Mouse (Mus musculus) heart, postnatal 0 days (tissue): ENCODE measurements around the gene Hvcn1. TPM values are rescaled to one million over a fixed set of nuclear protein-coding genes. Genes with fewer than 3 reads are reported as not detected.
A peak's percentile ranks its signal among the peaks of the same experiment; 100 is the strongest.

ENCODE experiments used
- ATAC-seq: fragments of 200-750 bp; cut with Nextera tagmentation; 2 replicates; pipeline ENCODE4 v1.8.0; 2017; ENCODE audit warnings: low read depth, moderate number of reproducible peaks, moderate library complexity; ENCODE audit not compliant: insufficient read depth
- DNase-seq: peaks from one replicate; pipeline ENCODE4 v3.0.0-alpha.2; 2016; ENCODE audit warnings: low spot score
- H3K27ac ChIP-seq: fragments of 300-500 bp; sonication (generic); 2 replicates; pipeline ENCODE4 v1.5.1; 2014; ENCODE audit warnings: low read depth, mild to moderate bottlenecking
- H3K27me3 ChIP-seq: fragments of 300-500 bp; sonication (generic); 2 replicates; pipeline ENCODE4 v1.6.1; 2014; ENCODE audit warnings: low read length, mixed read lengths; ENCODE audit not compliant: control insufficient read depth, insufficient read depth
- H3K36me3 ChIP-seq: fragments of 300-500 bp; sonication (generic); replicated peaks from 2 replicates; pipeline ENCODE4 v1.6.1; 2014; ENCODE audit warnings: low read length, mixed read lengths; ENCODE audit not compliant: control insufficient read depth, insufficient read depth
- H3K4me1 ChIP-seq: fragments of 300-500 bp; sonication (generic); 2 replicates; pipeline ENCODE4 v1.6.1; 2014; ENCODE audit warnings: antibody characterized with exemption; ENCODE audit not compliant: control insufficient read depth, insufficient read depth
- H3K4me2 ChIP-seq: fragments of 300-500 bp; sonication (generic); 2 replicates; pipeline ENCODE4 v1.6.1; 2014; ENCODE audit warnings: low read depth, mild to moderate bottlenecking, low read length, moderate library complexity
- H3K4me3 ChIP-seq: fragments of 300-500 bp; sonication (generic); 2 replicates; pipeline ENCODE4 v1.5.1; 2014; ENCODE audit warnings: low read depth, low read length
- H3K9ac ChIP-seq: fragments of 300-500 bp; sonication (generic); replicated peaks from 2 replicates; pipeline ENCODE4 v1.6.1; 2014; ENCODE audit warnings: low read depth, low read length, mixed read lengths
- H3K9me3 ChIP-seq: fragments of 300-500 bp; sonication (generic); replicated peaks from 2 replicates; pipeline ENCODE4 v1.6.1; 2016; ENCODE audit warnings: low read length; ENCODE audit not compliant: control insufficient read depth
- CTCF ChIP-seq: IDR thresholded peaks from 2 replicates; pipeline ENCODE4 v1.5.1; 2016; ENCODE audit warnings: antibody characterized with exemption, control low read depth, low read depth
- EP300 ChIP-seq: IDR thresholded peaks from 2 replicates; pipeline ENCODE4 v1.6.1; 2016; ENCODE audit warnings: antibody characterized with exemption, low read depth
- WGBS: fragments of 180-500 bp; shearing (Covaris S2); extraction: QIAGEN DNeasy Blood & Tissue Kit; methylation state at CpG from one replicate; pipeline ENCODE4 v1.1.7; 2014; 5-methylcytosine and 5-hydroxymethylcytosine counted together
- polyA plus RNA-seq: library from polyadenylated mRNA; unstranded; fragments of >200 nt; fragmentation: Nextera tagmentation; extraction: Ambion mirVana; gene quantifications from 2 replicates; pipeline ENCODE4 v1.2.1, GENCODE M21; 2015
- total RNA-seq: library from RNA; depleted of rRNA; stranded (reverse); fragments of >200 nt; gene quantifications from 2 replicates; pipeline ENCODE4 v1.2.3, GENCODE M21; 2014; ENCODE audit warnings: low replicate concordance

The Hvcn1 gene
- total and polyA plus RNA-seq, 2 experiments from 2014 or later: 0.23 to 1.2 TPM

- Histone ChIP-seq H3K36me3 (no peaks in the 10 kb centered on the region), H3K27me3 (0 out of 2 replicates have a peak, but pooled peaks cover 3% of the 10 kb centered on the region), H3K4me1 (no peaks in the 10 kb centered on the region; the same call in 1 of the 2 replicates), H3K27ac (no peak overlapping the region; the same call in 1 of the 2 replicates), H3K9ac (no peak overlapping the region), H3K4me2 (no peak overlapping the region), H3K9me3 (peaks cover under 1% of the 10 kb centered on the region; the same call in 1 of the 2 replicates), H3K4me3 (no peak overlapping the region)
- TF ChIP-seq EP300: no peak
- no peak for TF ChIP-seq CTCF
- 65% methylated on average over 14 of the region's 14 CpGs for WGBS
- no peak for ATAC-seq
- no peak for DNase-seq
These were observed 26.5 kb downstream of the Hvcn1 start for GRCm38 (mm10) chr5:122233077-122233581.

GRCm38 (mm10) chr5:122233695-122234094 lies 27.1 kb downstream of the Hvcn1 start:
- no peak overlapping the region for H3K4me2 ChIP-seq
- H3K36me3 ChIP-seq: no peaks in the 10 kb centered on the region
- 0 out of 2 replicates have a peak, but pooled peaks cover 3% of the 10 kb centered on the region for H3K27me3 ChIP-seq
- no peak overlapping the region for H3K4me3 ChIP-seq
- TF ChIP-seq EP300: no peak
- TF ChIP-seq CTCF: no peak
- H3K9ac ChIP-seq: no peak overlapping the region
- no peak for DNase-seq
- ATAC-seq: no peak
- no peak overlapping the region; the same call in 1 of the 2 replicates for H3K27ac ChIP-seq
- H3K4me1 ChIP-seq: no peaks in the 10 kb centered on the region; the same call in 1 of the 2 replicates
- WGBS: 71% methylated on average over 12 of the region's 12 CpGs
- no peaks in the 10 kb centered on the region for H3K9me3 ChIP-seq

- DNase-seq: no peak
- no peak for ATAC-seq
- no peak overlapping the region; the same call in 1 of the 2 replicates for H3K4me2 ChIP-seq
These were observed 28.0 kb downstream of the Hvcn1 start for GRCm38 (mm10) chr5:122234319-122235195.

GRCm38 (mm10) chr5:122235196-122235836 lies 28.7 kb downstream of the Hvcn1 start:
- 56% methylated on average over 9 of the region's 9 CpGs for WGBS
- H3K27ac ChIP-seq: peak overlapping the region; percentile 66; the same call in 1 of the 2 replicates
- no peak overlapping the region for H3K4me3 ChIP-seq
- 0 out of 2 replicates have a peak, but pooled peaks cover 3% of the 10 kb centered on the region for H3K27me3 ChIP-seq
- no peaks in the 10 kb centered on the region for H3K36me3 ChIP-seq
- ATAC-seq (no peak), DNase-seq (no peak)
- H3K4me1 ChIP-seq: no peaks in the 10 kb centered on the region; the same call in 1 of the 2 replicates
- no peak overlapping the region; the same call in 1 of the 2 replicates for H3K4me2 ChIP-seq
- no peak for TF ChIP-seq EP300
- TF ChIP-seq CTCF: no peak
- H3K9me3 ChIP-seq: no peaks in the 10 kb centered on the region
- no peak overlapping the region for H3K9ac ChIP-seq

More at GRCm38 (mm10) chr5:122234319-122235195, 28.0 kb downstream of the Hvcn1 start:
- H3K27ac ChIP-seq: peak overlapping the region; percentile 66; the same call in 1 of the 2 replicates
- 72% methylated on average over 9 of the region's 9 CpGs for whole genome bisulfite sequencing
- 0 out of 2 replicates have a peak, but pooled peaks cover 3% of the 10 kb centered on the region for H3K27me3 ChIP-seq
- H3K9ac ChIP-seq: no peak overlapping the region
- no peaks in the 10 kb centered on the region for H3K36me3 ChIP-seq
- H3K4me1 ChIP-seq: no peaks in the 10 kb centered on the region; the same call in 1 of the 2 replicates
- TF ChIP-seq EP300 (no peak), CTCF (no peak)
- H3K9me3 ChIP-seq: no peaks in the 10 kb centered on the region
- no peak overlapping the region for H3K4me3 ChIP-seq

- WGBS: 73% methylated on average over 5 of the region's 5 CpGs
- Histone ChIP-seq H3K27ac (no peak overlapping the region), H3K27me3 (0 out of 2 replicates have a peak, but pooled peaks cover 3% of the 10 kb centered on the region), H3K36me3 (peaks cover 4% of the 10 kb centered on the region; the same call in 1 of the 2 replicates), H3K4me3 (no peak overlapping the region), H3K9ac (no peak overlapping the region), H3K4me2 (no peak overlapping the region), H3K9me3 (no peaks in the 10 kb centered on the region), H3K4me1 (no peaks in the 10 kb centered on the region; the same call in 1 of the 2 replicates)
- DNase-seq (no peak), ATAC-seq (no peak)
- no peak for TF ChIP-seq EP300
- no peak for TF ChIP-seq CTCF
These were observed 30.6 kb downstream of the Hvcn1 start for GRCm38 (mm10) chr5:122237200-122237599.
